Mouse (Mus musculus) stomach, postnatal 0 days (tissue): Measurements from ENCODE around the gene Osbp2.

ENCODE experiments used
- CTCF ChIP-seq: IDR thresholded peaks from 2 replicates; pipeline ENCODE4 v1.5.1; 2016; ENCODE audit warnings: antibody characterized with exemption, low read depth, mild to moderate bottlenecking, moderate library complexity
- EP300 ChIP-seq: optimal IDR thresholded peaks from 2 replicates; pipeline ENCODE3; 2016; ENCODE audit warnings: antibody characterized with exemption

DNA sequence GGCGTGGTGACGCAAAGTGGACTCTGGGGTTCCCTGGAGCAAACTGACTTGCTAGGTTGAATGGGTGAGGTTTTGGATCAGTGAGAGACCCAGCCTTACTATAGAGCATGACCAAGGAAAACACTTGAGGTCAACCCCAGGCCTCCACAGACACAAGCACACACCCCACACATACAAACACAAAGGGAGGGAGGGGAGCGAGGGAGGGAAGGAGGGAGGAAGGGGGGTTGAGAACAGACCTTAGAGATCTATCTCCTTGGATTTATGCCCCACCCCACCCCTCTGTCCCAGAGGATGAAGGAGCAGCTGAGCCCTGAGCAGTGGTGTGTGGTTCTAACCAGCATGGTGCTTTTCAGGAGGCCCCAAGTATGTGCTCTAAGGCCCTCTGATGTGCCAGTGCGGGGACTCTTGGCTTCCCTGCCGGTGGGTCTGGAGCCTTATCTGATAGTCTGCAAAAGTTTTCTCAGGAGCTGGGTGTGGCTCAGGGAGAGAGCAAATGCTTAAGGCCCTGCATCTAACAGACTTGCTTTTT is 12.9 kb downstream of the Osbp2 start:
- TF ChIP-seq CTCF = no peak
- TF ChIP-seq EP300 = no peak
